Mouse (Mus musculus) kidney, adult 2 months (tissue): ENCODE data around the gene Spcs2.

ENCODE experiments used
- CTCF ChIP-seq: fragments of 200-500 bp; conservative IDR thresholded peaks from 2 replicates; pipeline ENCODE4 v1.5.1; 2011; ENCODE audit warnings: low read depth, mild to moderate bottlenecking, control low read depth, low read length, moderate library complexity, mixed read lengths; ENCODE audit not compliant: insufficient read depth, insufficient read length
- POLR2A ChIP-seq: fragments of 200-500 bp; IDR thresholded peaks from one replicate; pipeline ENCODE4 v1.6.1; 2011; ENCODE audit warnings: low read depth, low read length, control low read depth

GRCm38 (mm10) chr7:99813394-99813793 lies 49.9 kb downstream of the Spcs2 start:
- TF ChIP-seq CTCF, result peak; percentile 78
- no peak for TF ChIP-seq POLR2A
